24 mouse cellular contexts compared by ENCODE assay signal in the genomic region with DNA sequence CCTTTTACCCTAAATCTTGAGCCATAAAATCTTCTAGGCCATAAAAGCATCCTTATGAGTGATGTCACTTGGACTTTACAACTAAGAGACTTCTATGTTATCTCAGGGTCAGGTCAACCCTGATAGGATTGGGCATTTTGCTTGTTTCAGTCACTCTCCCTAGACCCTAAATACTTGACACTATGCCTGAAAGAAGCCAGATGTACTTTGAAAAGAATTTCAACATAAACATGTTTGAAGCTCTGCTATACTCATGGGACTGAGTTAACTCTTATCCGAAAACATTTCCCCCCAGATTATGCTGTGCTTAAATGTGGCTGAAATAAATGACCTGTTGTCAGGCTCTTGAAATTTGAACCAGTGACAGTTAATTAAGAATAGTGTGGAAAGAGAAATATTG. TPM values are rescaled to one million over a fixed set of nuclear protein-coding genes. Genes with fewer than 3 reads are reported as not detected.
DNase-seq lines count a peak whose midpoint lies in the region; ATAC-seq and TF ChIP-seq lines count a peak whose summit lies in the region.
"Had no signal": no experiment of that assay in that cellular context is flagged by ENCODE, and none has a peak within 500 bp of the region (broad histone marks: within the 10 kb centered on the region; RNA-seq: fewer than 3 reads in every experiment).

No protein-coding gene starts in this region.

- peak; percentile 1 for DNase-seq in kidney, postnatal 14 days
- DNase-seq in kidney, adult 2 months = no peak
- peak; percentile 14 for DNase-seq in lung, postnatal 0 days (ENCODE audit: low spot score)
- DNase-seq in lung, postnatal 10 days = no peak
- DNase-seq: adrenal gland, postnatal 14 days; cerebellum, adult 11-12 months; cerebellum, adult 9-10 months; cerebellum, postnatal 25 days; gastrocnemius, postnatal 36 days; heart, adult 11 months; heart, postnatal 10 days; heart, postnatal 4 days had no signal

- no peak for TF ChIP-seq POLR2A in kidney, adult 2 months (IDR thresholded peaks at IDR 0.05; ENCODE audit: low read depth, low read length)

- no peaks in the 10 kb centered on the region for H3K4me1 ChIP-seq in intestine, embryonic 15.5 days (replicated peaks)
- no peaks in the 10 kb centered on the region for H3K4me1 ChIP-seq in intestine, embryonic 16.5 days (ENCODE audit: control insufficient read depth, insufficient read depth, low read length)
- no peaks in the 10 kb centered on the region for H3K4me1 ChIP-seq in kidney, adult 2 months (ENCODE audit: control insufficient read depth, insufficient read depth, low read length)
- H3K4me1 ChIP-seq in lung, postnatal 0 days (ENCODE audit: insufficient read depth, low read depth, low read length) = no peaks in the 10 kb centered on the region
- H3K4me1 ChIP-seq: embryonic facial prominence, embryonic 12.5 days; forebrain, embryonic 15.5 days; heart, embryonic 10.5 days; hindbrain, embryonic 12.5 days had no signal

- no peaks in the 10 kb centered on the region for H3K27me3 ChIP-seq in intestine, embryonic 15.5 days (replicated peaks)
- H3K27me3 ChIP-seq in intestine, embryonic 16.5 days (replicated peaks; ENCODE audit: control insufficient read depth, insufficient read depth, low read length) = no peaks in the 10 kb centered on the region
- no peaks in the 10 kb centered on the region for H3K27me3 ChIP-seq in kidney, adult 2 months (replicated peaks; ENCODE audit: control insufficient read depth, insufficient read depth, low read length)
- H3K27me3 ChIP-seq in lung, postnatal 0 days (replicated peaks; ENCODE audit: insufficient read depth, low read length) = no peaks in the 10 kb centered on the region
- H3K27me3 ChIP-seq: CH12.LX; embryonic facial prominence, embryonic 12.5 days; forebrain, embryonic 15.5 days; hindbrain, embryonic 12.5 days had no signal

- H3K9ac ChIP-seq in intestine, embryonic 15.5 days = no peak overlapping the region
- H3K9ac ChIP-seq in intestine, embryonic 16.5 days (ENCODE audit: low read depth, low read length) = no peak overlapping the region
- no peak overlapping the region for H3K9ac ChIP-seq in lung, postnatal 0 days (replicated peaks; ENCODE audit: low read depth)
- H3K9ac ChIP-seq: embryonic facial prominence, embryonic 12.5 days; forebrain, embryonic 15.5 days; hindbrain, embryonic 12.5 days had no signal

- no peak overlapping the region for H3K4me3 ChIP-seq in intestine, embryonic 15.5 days (replicated peaks)
- H3K4me3 ChIP-seq in intestine, embryonic 16.5 days (ENCODE audit: low read length) = no peak overlapping the region
- H3K4me3 ChIP-seq in kidney, adult 2 months (ENCODE audit: insufficient read depth, low read depth, low read length) = no peak overlapping the region
- no peak overlapping the region for H3K4me3 ChIP-seq in lung, postnatal 0 days (ENCODE audit: low read depth, low read length)
- H3K4me3 ChIP-seq: embryonic facial prominence, embryonic 12.5 days; forebrain, embryonic 15.5 days; heart, embryonic 10.5 days; hindbrain, embryonic 12.5 days had no signal

- no peaks in the 10 kb centered on the region for H3K36me3 ChIP-seq in intestine, embryonic 15.5 days
- no peaks in the 10 kb centered on the region for H3K36me3 ChIP-seq in intestine, embryonic 16.5 days (ENCODE audit: control insufficient read depth, insufficient read depth, low read length)
- no peaks in the 10 kb centered on the region for H3K36me3 ChIP-seq in kidney, adult 2 months (ENCODE audit: control insufficient read depth, insufficient read depth, low read length)
- no peaks in the 10 kb centered on the region for H3K36me3 ChIP-seq in lung, postnatal 0 days (ENCODE audit: insufficient read depth, low read length)
- H3K36me3 ChIP-seq: embryonic facial prominence, embryonic 12.5 days; forebrain, embryonic 15.5 days; heart, embryonic 10.5 days; hindbrain, embryonic 12.5 days had no signal

- 49% methylated on average over 1 of the region's 1 CpGs for WGBS in intestine, embryonic 15.5 days
- 44% methylated on average over 1 of the region's 1 CpGs for WGBS in intestine, embryonic 16.5 days
- WGBS in kidney, adult 2 months = 38% methylated on average over 1 of the region's 1 CpGs
- 65% methylated on average over 1 of the region's 1 CpGs for WGBS in lung, postnatal 0 days

- H3K4me2 ChIP-seq in intestine, embryonic 15.5 days (replicated peaks) = no peak overlapping the region
- H3K4me2 ChIP-seq in intestine, embryonic 16.5 days (ENCODE audit: low read depth, low read length) = no peak overlapping the region
- no peak overlapping the region for H3K4me2 ChIP-seq in lung, postnatal 0 days (replicated peaks; ENCODE audit: low read depth, low read length)
- H3K4me2 ChIP-seq: embryonic facial prominence, embryonic 12.5 days; forebrain, embryonic 15.5 days; hindbrain, embryonic 12.5 days had no signal

- no peak for TF ChIP-seq EP300 in lung, postnatal 0 days (IDR thresholded peaks at IDR 0.05)

- ATAC-seq in intestine, embryonic 15.5 days = 0 out of 2 replicates have a peak, but pooled peaks have one; percentile 34
- no peak for ATAC-seq in intestine, embryonic 16.5 days
- ATAC-seq in lung, postnatal 0 days = peak; percentile 40; the same call in 1 of the 2 replicates
- ATAC-seq: activated CD4-positive, CD25-positive, alpha-beta regulatory T cell, adult 4 months; forebrain, embryonic 15.5 days; Patski had no signal

- H3K9me3 ChIP-seq in intestine, embryonic 15.5 days = no peaks in the 10 kb centered on the region
- H3K9me3 ChIP-seq in intestine, embryonic 16.5 days (ENCODE audit: control insufficient read depth, low read length) = no peaks in the 10 kb centered on the region
- H3K9me3 ChIP-seq in lung, postnatal 0 days (ENCODE audit: low read length) = no peaks in the 10 kb centered on the region
- H3K9me3 ChIP-seq: embryonic facial prominence, embryonic 12.5 days; forebrain, embryonic 15.5 days; heart, embryonic 10.5 days; hindbrain, embryonic 12.5 days had no signal

- TF ChIP-seq CTCF in kidney, adult 2 months (conservative IDR thresholded peaks at IDR 0.05; ENCODE audit: insufficient read depth, insufficient read length, low read depth, low read length) = no peak
- TF ChIP-seq CTCF in lung, postnatal 0 days (IDR thresholded peaks at IDR 0.05) = no peak

- H3K27ac ChIP-seq in intestine, embryonic 15.5 days = no peak overlapping the region
- H3K27ac ChIP-seq in intestine, embryonic 16.5 days (ENCODE audit: low read length) = no peak overlapping the region
- H3K27ac ChIP-seq in kidney, adult 2 months (ENCODE audit: insufficient read depth, low read depth, low read length) = no peak overlapping the region
- no peak overlapping the region for H3K27ac ChIP-seq in lung, postnatal 0 days (ENCODE audit: low read length)
- H3K27ac ChIP-seq: embryonic facial prominence, embryonic 12.5 days; forebrain, embryonic 15.5 days; heart, embryonic 10.5 days; hindbrain, embryonic 12.5 days had no signal

RNA-seq across cellular contexts. Expression of a gene that starts 17.9 kb away (rescaled TPM):
- not detected in 2 replicates for polyA plus RNA-seq in intestine, embryonic 15.5 days (2015; fragmentation: Nextera tagmentation; extraction: Ambion mirVana)
- polyA plus RNA-seq in intestine, embryonic 16.5 days (2015; fragmentation: Nextera tagmentation; extraction: Ambion mirVana) = not detected in 2 replicates
- not detected in 2 replicates for polyA plus RNA-seq in kidney, adult 2 months (2012; rRNA removed)
- polyA plus RNA-seq in lung, postnatal 0 days (2015; fragmentation: Nextera tagmentation; extraction: Ambion mirVana) = not detected in 2 replicates
- polyA plus RNA-seq: activated CD4-positive, CD25-positive, alpha-beta regulatory T cell, adult 4 months; cortical plate, adult 2 months; embryonic facial prominence, embryonic 12.5 days; forebrain, embryonic 11.5 days; forebrain, embryonic 15.5 days; heart, embryonic 10.5 days; heart, embryonic 14.5 days; hindbrain, embryonic 12.5 days; Patski had no signal

RNA-seq across cellular contexts. Expression of a gene that starts 38.4 kb away (rescaled TPM):
- polyA plus RNA-seq in intestine, embryonic 15.5 days (2015; fragmentation: Nextera tagmentation; extraction: Ambion mirVana) = 9.1 and 13.9 TPM in 2 replicates
- 9.5 and 11.0 TPM in 2 replicates for polyA plus RNA-seq in intestine, embryonic 16.5 days (2015; fragmentation: Nextera tagmentation; extraction: Ambion mirVana)
- polyA plus RNA-seq in kidney, adult 2 months (2012; rRNA removed) = not detected in 2 replicates
- polyA plus RNA-seq in lung, postnatal 0 days (2015; fragmentation: Nextera tagmentation; extraction: Ambion mirVana) = 88.1 and 90.0 TPM in 2 replicates
- polyA plus RNA-seq: Patski had no signal

RNA-seq across cellular contexts. Expression of a gene that starts 57.1 kb away (rescaled TPM):
- 33.0 and 34.8 TPM in 2 replicates for polyA plus RNA-seq in intestine, embryonic 15.5 days (2015; fragmentation: Nextera tagmentation; extraction: Ambion mirVana)
- polyA plus RNA-seq in intestine, embryonic 16.5 days (2015; fragmentation: Nextera tagmentation; extraction: Ambion mirVana) = 30.8 and 33.7 TPM in 2 replicates
- polyA plus RNA-seq in kidney, adult 2 months (2012; rRNA removed) = 31.1 and 32.1 TPM in 2 replicates
- polyA plus RNA-seq in lung, postnatal 0 days (2015; fragmentation: Nextera tagmentation; extraction: Ambion mirVana) = 24.2 and 26.5 TPM in 2 replicates

RNA-seq across cellular contexts. Expression of a gene that starts 57.5 kb away (rescaled TPM):
- polyA plus RNA-seq in intestine, embryonic 15.5 days (2015; fragmentation: Nextera tagmentation; extraction: Ambion mirVana) = not detected in 2 replicates
- not detected in 2 replicates for polyA plus RNA-seq in intestine, embryonic 16.5 days (2015; fragmentation: Nextera tagmentation; extraction: Ambion mirVana)
- polyA plus RNA-seq in kidney, adult 2 months (2012; rRNA removed) = not detected in 2 replicates
- not detected in 2 replicates for polyA plus RNA-seq in lung, postnatal 0 days (2015; fragmentation: Nextera tagmentation; extraction: Ambion mirVana)
- polyA plus RNA-seq: activated CD4-positive, CD25-positive, alpha-beta regulatory T cell, adult 4 months; cortical plate, adult 2 months; embryonic facial prominence, embryonic 12.5 days; forebrain, embryonic 11.5 days; forebrain, embryonic 15.5 days; heart, embryonic 10.5 days; heart, embryonic 14.5 days; hindbrain, embryonic 12.5 days; Patski had no signal

Comparison
In these comparisons a context has a peak if more than half of its experiments do, and no peak if none do; other contexts are left out.
1. DNase-seq: peak in kidney, postnatal 14 days (single experiment) and lung, postnatal 0 days (single experiment); none in kidney, adult 2 months (single experiment) and lung, postnatal 10 days (single experiment).